Mouse (Mus musculus) lung, embryonic 16.5 days (tissue): ENCODE data around the gene Spg7. TPM values are rescaled to one million over a fixed set of nuclear protein-coding genes. Genes with fewer than 3 reads are reported as not detected.

Experiments used
- ATAC-seq: fragments of 200-750 bp; cut with Nextera tagmentation; 2 replicates; pipeline ENCODE4 v1.8.0; 2017; ENCODE audit warnings: low read depth, mild to moderate bottlenecking, moderate library complexity
- H3K27ac ChIP-seq: fragments of 300-500 bp; sonication (generic); 2 replicates; pipeline ENCODE4 v1.5.1; 2014; ENCODE audit warnings: mild to moderate bottlenecking, control low read depth, low read length
- H3K27me3 ChIP-seq: fragments of 300-500 bp; sonication (generic); 2 replicates; pipeline ENCODE4 v1.6.1; 2014; ENCODE audit warnings: low read depth, low read length, mixed read lengths; ENCODE audit not compliant: control insufficient read depth, insufficient read depth
- H3K36me3 ChIP-seq: fragments of 300-500 bp; sonication (generic); 2 replicates; pipeline ENCODE4 v1.6.1; 2014; ENCODE audit warnings: low read length; ENCODE audit not compliant: control insufficient read depth, insufficient read depth
- H3K4me1 ChIP-seq: fragments of 300-500 bp; sonication (generic); replicated peaks from 2 replicates; pipeline ENCODE4 v1.6.1; 2014; ENCODE audit warnings: low read length, mixed read lengths; ENCODE audit not compliant: control insufficient read depth, insufficient read depth
- H3K4me2 ChIP-seq: fragments of 300-500 bp; sonication (generic); 2 replicates; pipeline ENCODE4 v1.6.1; 2014; ENCODE audit warnings: low read depth, low read length, control low read depth
- H3K4me3 ChIP-seq: fragments of 300-500 bp; sonication (generic); 2 replicates; pipeline ENCODE4 v1.5.1; 2014; ENCODE audit warnings: mild to moderate bottlenecking, low read length, control low read depth
- H3K9ac ChIP-seq: fragments of 300-500 bp; sonication (generic); 2 replicates; pipeline ENCODE4 v1.6.1; 2014; ENCODE audit warnings: low read length, control low read depth
- H3K9me3 ChIP-seq: fragments of 300-500 bp; sonication (generic); 2 replicates; pipeline ENCODE4 v1.6.1; 2016; ENCODE audit warnings: low read length; ENCODE audit not compliant: control insufficient read depth
- WGBS: fragments of 180-500 bp; shearing (Covaris S2); extraction: QIAGEN DNeasy Blood & Tissue Kit; methylation state at CpG from one replicate; pipeline ENCODE4 v1.1.7; 2014; 5-methylcytosine and 5-hydroxymethylcytosine counted together
- polyA plus RNA-seq: library from polyadenylated mRNA; unstranded; fragments of >200 nt; fragmentation: Nextera tagmentation; extraction: Ambion mirVana; gene quantifications from 2 replicates; pipeline ENCODE4 v1.2.1, GENCODE M21; 2015

The Spg7 gene
- polyA plus RNA-seq, 1 experiment from 2014 or later = 43.7 TPM

DNA sequence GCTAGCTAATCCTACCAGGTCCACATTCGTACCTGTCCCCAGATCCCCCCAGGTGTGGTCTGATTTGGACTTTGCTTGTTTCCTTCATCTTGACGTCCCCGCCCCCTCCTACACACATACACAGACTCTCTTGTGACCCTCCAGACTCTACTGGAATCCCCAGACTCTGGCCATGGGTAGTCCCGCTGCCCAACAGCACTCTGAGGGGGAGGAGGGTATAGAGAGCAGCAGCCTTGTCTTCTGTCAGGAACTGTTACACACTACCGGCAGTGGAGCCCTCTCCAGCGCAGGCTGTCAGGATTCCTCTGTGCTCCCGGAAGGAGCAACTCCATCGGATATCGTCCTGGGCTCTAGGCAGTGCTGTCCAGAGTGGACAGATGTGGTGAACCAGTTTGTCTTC is 68.3 kb downstream of the Spg7 start:
- Histone ChIP-seq H3K4me1 (no peaks in the 10 kb centered on the region), H3K4me3 (no peak overlapping the region), H3K9me3 (peaks cover 4% of the 10 kb centered on the region; the same call in 1 of the 2 replicates), H3K9ac (no peak overlapping the region), H3K36me3 (no peaks in the 10 kb centered on the region), H3K27ac (no peak overlapping the region), H3K27me3 (peaks cover 4% of the 10 kb centered on the region; the same call in 1 of the 2 replicates), H3K4me2 (peak overlapping the region; percentile 4; the same call in 1 of the 2 replicates)
- WGBS = 38% methylated on average over 9 of the region's 9 CpGs
- ATAC-seq = no peak

DNA sequence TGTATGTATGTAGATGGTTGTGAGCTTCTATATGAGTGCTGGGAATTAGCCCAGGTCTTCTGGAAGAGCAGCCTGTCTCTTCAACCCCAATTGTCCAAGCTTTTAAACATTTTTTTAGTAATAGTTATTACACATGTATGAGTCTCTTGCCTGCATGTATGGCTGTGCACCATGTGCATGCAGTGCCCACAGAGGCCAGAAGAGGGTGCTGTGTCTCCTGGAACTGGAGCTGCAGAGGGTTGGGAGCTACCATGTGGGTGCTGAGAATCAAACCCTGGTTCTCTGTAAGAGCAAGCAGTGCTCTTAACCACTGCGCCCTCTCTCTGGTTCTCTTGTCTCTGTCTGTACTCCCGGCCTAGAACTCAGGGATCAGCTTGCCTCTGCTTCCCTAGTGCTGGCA is 70.2 kb downstream of the Spg7 start:
- H3K4me3 ChIP-seq = no peak overlapping the region
- no peak overlapping the region for H3K4me2 ChIP-seq
- no peaks in the 10 kb centered on the region for H3K27me3 ChIP-seq
- no peak overlapping the region for H3K9ac ChIP-seq
- H3K9me3 ChIP-seq = peaks cover 4% of the 10 kb centered on the region; the same call in 1 of the 2 replicates
- 97% methylated on average over 2 of the region's 2 CpGs for WGBS
- ATAC-seq = no peak
- peaks cover 10% of the 10 kb centered on the region for H3K4me1 ChIP-seq
- no peak overlapping the region for H3K27ac ChIP-seq
- H3K36me3 ChIP-seq = no peaks in the 10 kb centered on the region

DNA sequence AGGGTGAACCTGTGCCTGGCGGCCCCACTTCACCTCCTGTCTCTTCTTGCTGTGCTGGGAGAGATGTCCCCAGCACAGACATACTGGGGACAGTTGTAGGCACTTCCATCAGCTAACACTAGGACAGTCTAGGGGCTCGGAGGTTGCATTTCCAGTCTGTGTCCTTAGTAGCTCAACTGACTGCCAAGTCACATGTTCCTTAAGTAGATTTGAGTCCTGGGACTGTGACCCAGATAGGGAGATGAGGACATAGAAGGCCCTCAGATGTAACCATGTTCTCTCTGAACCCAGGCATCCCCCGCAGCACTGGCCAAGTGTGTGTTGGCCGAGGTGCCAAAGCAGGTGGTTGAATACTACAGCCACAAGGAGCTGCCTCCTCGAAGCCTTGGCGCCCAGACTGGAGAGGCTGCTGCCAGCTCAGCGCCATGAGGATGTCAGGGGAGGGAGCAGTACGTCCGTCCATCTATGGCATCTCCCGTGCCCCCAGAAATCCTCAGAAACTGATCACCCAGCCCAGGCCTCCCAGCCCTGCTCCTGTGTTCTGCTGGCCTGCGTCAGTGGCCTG is 71.5 kb downstream of the Spg7 start:
- Histone ChIP-seq H3K36me3 (no peaks in the 10 kb centered on the region), H3K4me1 (peaks cover 16% of the 10 kb centered on the region), H3K27ac (no peak overlapping the region), H3K4me2 (no peak overlapping the region), H3K9me3 (peaks cover 4% of the 10 kb centered on the region; the same call in 1 of the 2 replicates), H3K27me3 (no peaks in the 10 kb centered on the region), H3K9ac (no peak overlapping the region), H3K4me3 (no peak overlapping the region)
- no peak for ATAC-seq
- WGBS = 84% methylated on average over 11 of the region's 11 CpGs

DNA sequence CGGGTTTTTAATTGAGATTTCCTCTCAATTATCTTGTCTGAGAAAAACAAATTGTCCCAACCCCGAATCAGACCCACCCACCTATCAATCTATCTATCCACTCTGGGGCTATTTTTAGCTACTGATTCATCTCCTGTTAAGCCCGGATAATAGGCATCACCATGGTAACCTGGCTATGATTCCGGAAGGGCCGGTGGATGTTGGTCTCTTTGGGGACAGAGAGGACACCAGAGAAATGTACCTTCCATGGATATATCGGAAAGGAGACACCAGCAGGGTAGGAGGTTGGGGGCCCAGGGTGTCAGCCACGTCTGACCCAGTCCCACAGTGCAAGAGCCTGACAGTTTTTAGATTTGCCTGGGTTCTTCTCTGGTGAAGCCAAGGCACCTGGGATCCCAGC is 72.7 kb downstream of the Spg7 start:
- Histone ChIP-seq H3K9ac (no peak overlapping the region), H3K4me2 (no peak overlapping the region), H3K27me3 (no peaks in the 10 kb centered on the region), H3K4me3 (no peak overlapping the region), H3K36me3 (no peaks in the 10 kb centered on the region), H3K9me3 (peaks cover 4% of the 10 kb centered on the region; the same call in 1 of the 2 replicates), H3K27ac (peak overlapping the region; percentile 15; the same call in 1 of the 2 replicates), H3K4me1 (peaks cover 16% of the 10 kb centered on the region)
- WGBS = 20% methylated on average over 7 of the region's 7 CpGs
- no peak for ATAC-seq

DNA sequence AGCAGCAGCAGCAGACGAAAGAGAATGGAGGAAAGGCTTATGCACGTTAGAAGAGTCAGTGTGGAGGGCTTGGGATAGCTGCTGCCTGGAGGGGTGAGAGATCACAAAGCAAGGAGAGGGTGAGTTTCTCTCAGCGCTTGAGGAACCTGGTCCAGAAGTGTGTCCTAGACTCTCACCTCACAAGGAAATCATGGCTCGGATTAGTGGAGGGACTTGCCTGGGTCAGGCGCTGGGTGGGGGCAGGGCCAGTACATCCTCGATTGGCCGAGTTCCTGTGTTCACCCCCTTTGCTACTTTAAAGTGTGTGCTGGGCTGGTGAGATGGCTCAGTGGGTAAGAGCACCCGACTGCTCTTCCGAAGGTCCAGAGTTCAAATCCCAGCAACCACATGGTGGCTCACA is 73.1 kb downstream of the Spg7 start:
- ATAC-seq = no peak
- H3K9ac ChIP-seq = no peak overlapping the region
- peak overlapping the region; percentile 15; the same call in 1 of the 2 replicates for H3K27ac ChIP-seq
- no peak overlapping the region for H3K4me3 ChIP-seq
- no peaks in the 10 kb centered on the region for H3K27me3 ChIP-seq
- 44% methylated on average over 9 of the region's 9 CpGs for WGBS
- no peaks in the 10 kb centered on the region for H3K36me3 ChIP-seq
- H3K4me1 ChIP-seq = peaks cover 16% of the 10 kb centered on the region
- H3K4me2 ChIP-seq = no peak overlapping the region
- H3K9me3 ChIP-seq = peaks cover 4% of the 10 kb centered on the region; the same call in 1 of the 2 replicates

DNA sequence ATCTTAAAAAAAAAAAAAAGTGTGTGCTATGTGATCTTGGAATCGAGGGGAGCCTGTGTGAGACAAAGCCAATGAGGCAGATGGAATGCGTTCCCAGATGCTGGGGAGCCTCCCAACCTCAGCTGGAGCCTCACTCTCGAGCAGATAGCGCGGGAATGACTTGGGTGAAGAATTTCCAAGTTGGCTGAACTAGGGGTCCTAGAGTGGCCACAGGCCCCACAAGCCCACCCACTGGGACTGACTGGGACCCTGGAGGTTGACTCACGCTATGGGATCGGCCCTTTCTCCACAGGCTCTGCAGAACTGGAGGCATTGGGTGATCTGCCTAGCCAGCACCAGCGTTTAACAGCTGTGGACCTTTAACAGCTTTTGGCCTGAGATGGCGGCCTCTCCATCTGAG is 73.5 kb downstream of the Spg7 start:
- no peak overlapping the region for H3K4me3 ChIP-seq
- H3K9me3 ChIP-seq = peaks cover 4% of the 10 kb centered on the region; the same call in 1 of the 2 replicates
- no peak overlapping the region for H3K27ac ChIP-seq
- peaks cover 19% of the 10 kb centered on the region for H3K4me1 ChIP-seq
- H3K9ac ChIP-seq = no peak overlapping the region
- no peaks in the 10 kb centered on the region for H3K36me3 ChIP-seq
- no peak overlapping the region for H3K4me2 ChIP-seq
- WGBS = 68% methylated on average over 9 of the region's 9 CpGs
- no peak for ATAC-seq
- no peaks in the 10 kb centered on the region for H3K27me3 ChIP-seq

DNA sequence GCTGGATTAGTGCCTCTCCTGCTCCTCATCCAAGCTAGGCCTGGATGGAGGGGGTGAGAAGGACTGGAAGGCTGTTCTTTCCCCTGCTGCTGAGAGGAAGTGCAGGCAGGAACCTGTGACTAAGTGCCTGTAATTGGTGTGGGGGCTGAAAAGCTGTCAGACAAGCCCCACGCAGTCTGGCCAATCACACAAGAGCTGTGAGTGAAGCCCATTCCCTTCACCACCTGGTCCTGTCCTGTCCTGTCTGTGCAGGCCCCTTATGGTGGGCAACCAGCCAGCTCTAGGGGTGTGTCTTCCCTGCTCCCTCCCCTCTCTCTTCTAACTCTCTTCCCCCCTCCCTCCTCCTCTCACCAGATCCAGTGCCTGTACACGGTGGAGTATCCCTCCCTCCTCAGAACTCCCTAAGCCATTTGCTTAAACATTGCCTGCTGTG is 74.9 kb downstream of the Spg7 start:
- no peaks in the 10 kb centered on the region for H3K27me3 ChIP-seq
- peak; percentile 67 for ATAC-seq
- WGBS = 7% methylated on average over 2 of the region's 2 CpGs
- peaks cover 28% of the 10 kb centered on the region for H3K4me1 ChIP-seq
- H3K4me3 ChIP-seq = no peak overlapping the region
- H3K27ac ChIP-seq = peak overlapping the region; percentile 74
- H3K36me3 ChIP-seq = no peaks in the 10 kb centered on the region
- H3K9ac ChIP-seq = peak overlapping the region; percentile 8; the same call in 1 of the 2 replicates
- H3K9me3 ChIP-seq = peaks cover 4% of the 10 kb centered on the region; the same call in 1 of the 2 replicates
- H3K4me2 ChIP-seq = no peak overlapping the region

DNA sequence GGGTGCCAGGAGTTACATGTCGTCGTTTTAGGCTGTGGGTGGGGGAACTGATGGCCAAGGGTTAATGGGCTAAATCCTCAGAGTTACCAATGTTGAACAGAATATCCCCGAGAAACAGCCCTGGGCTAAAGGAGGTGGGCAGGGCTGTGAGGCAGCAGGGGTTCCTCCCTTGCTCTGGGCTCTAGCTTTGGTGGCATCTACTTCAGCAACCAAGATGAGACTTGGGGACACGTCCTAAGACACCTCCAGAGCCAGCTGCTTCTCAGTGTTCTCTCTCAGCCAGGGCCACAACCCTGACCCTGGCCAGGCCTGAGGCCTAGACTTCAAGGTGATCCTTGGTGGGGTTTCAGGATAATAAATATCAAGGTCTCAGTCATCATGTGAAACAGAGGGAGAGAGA is 76.0 kb downstream of the Spg7 start:
- Histone ChIP-seq H3K9me3 (no peaks in the 10 kb centered on the region), H3K9ac (no peak overlapping the region), H3K36me3 (no peaks in the 10 kb centered on the region), H3K4me2 (no peak overlapping the region), H3K27me3 (no peaks in the 10 kb centered on the region), H3K27ac (no peak overlapping the region), H3K4me1 (peaks cover 30% of the 10 kb centered on the region), H3K4me3 (no peak overlapping the region)
- WGBS = 65% methylated on average over 4 of the region's 4 CpGs
- no peak for ATAC-seq

DNA sequence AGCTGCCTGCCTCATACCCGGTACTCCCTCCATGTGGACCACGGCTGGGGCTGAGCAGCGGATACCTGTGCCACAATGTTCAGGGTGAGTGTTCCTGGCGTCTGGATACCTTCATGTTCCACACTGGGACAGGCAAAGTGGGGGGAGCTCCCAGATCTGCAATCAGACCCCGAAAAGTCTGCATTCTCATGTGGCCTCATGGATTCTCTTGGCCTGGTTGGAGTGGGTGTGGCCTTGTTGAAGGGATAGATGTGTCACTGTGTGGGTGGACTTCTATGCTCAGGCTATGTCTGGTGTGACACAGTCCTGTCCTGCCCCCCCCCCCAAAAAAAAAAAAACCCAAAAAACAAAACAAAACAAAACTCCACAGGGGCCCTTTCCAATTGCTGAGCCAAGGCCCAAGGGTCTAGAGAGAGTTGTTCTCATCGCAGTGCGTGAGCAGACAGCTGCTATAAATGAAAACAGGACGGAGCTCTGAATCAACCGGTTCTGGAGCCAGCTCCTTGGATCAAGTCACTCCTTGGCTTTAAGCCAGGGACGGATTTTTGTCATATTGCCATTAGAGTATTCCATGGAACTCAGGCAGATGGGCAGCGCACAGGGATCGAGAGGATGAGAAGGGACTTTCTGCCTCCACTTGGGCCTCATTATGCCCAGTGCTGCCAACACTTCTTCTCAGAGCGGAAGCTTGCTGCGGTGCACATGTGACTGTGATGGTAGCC is 79.2 kb downstream of the Spg7 start:
- Histone ChIP-seq H3K27ac (peak overlapping the region; percentile 97), H3K4me3 (no peak overlapping the region), H3K9me3 (no peaks in the 10 kb centered on the region), H3K4me2 (no peak overlapping the region), H3K4me1 (peaks cover 30% of the 10 kb centered on the region), H3K36me3 (no peaks in the 10 kb centered on the region), H3K9ac (0 out of 2 replicates have a peak overlapping the region, but pooled peaks have one; percentile 25), H3K27me3 (no peaks in the 10 kb centered on the region)
- 47% methylated on average over 14 of the region's 14 CpGs for WGBS
- ATAC-seq = peak; percentile 78
